In the genomic region with DNA sequence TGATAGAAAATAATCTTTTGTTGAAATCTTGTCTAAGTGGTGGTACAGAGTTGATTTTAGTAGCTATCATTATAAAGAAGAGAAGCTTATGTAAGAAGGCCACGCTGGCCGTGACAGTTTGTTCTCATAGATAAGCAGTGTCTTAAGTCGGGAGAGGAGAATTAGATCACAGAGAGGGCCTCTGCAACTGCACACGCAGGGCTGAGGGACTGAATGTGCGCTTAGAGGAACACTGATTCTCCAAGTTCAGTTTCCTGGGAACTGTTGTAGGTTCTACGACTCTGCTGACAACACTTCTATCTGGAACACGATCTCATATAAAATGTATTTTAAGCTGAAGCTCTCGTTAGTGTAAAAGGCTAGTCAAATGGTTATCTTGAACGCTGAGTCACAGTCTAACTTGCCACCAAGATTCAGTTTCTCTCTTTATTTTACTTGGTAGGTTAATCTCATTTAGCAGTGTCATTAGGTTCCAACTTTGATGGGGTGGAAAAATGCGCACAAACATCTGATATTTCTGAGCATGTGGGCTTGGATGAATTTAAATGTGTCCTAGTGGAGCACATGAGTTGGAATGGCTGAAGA, we compare ENCODE assay signal across 14 mouse cellular contexts.
"Had no signal": no experiment of that assay in that cellular context is flagged by ENCODE, and none has a peak within 500 bp of the region (broad histone marks: within the 10 kb centered on the region; RNA-seq: fewer than 3 reads in every experiment).

No protein-coding gene starts in this region.

- DNase-seq: kidney, adult 9 months; kidney, postnatal 10 days; lung, adult 2 months; lung, postnatal 4 days; thymus, adult 18-20 months; thymus, postnatal 25 days had no signal

- H3K4me3 ChIP-seq: left cerebral cortex, adult 2 months; limb, embryonic 10.5 days; liver, embryonic 15.5 days; megakaryocyte, embryonic 14.5 days; midbrain, embryonic 13.5 days; neural tube, embryonic 12.5 days had no signal

- H3K27ac ChIP-seq: left cerebral cortex, adult 2 months; limb, embryonic 10.5 days; liver, embryonic 15.5 days; midbrain, embryonic 13.5 days; neural tube, embryonic 12.5 days had no signal

- ATAC-seq: lung, postnatal 0 days; midbrain, embryonic 13.5 days had no signal

- H3K9ac ChIP-seq: liver, embryonic 15.5 days; midbrain, embryonic 13.5 days; neural tube, embryonic 12.5 days had no signal

- H3K9me3 ChIP-seq: limb, embryonic 10.5 days; liver, embryonic 15.5 days; midbrain, embryonic 13.5 days; neural tube, embryonic 12.5 days had no signal

- H3K4me1 ChIP-seq: limb, embryonic 10.5 days; liver, embryonic 15.5 days; megakaryocyte, embryonic 14.5 days; midbrain, embryonic 13.5 days; neural tube, embryonic 12.5 days had no signal

- H3K36me3 ChIP-seq: limb, embryonic 10.5 days; liver, embryonic 15.5 days; midbrain, embryonic 13.5 days; neural tube, embryonic 12.5 days had no signal

- H3K4me2 ChIP-seq: liver, embryonic 11.5 days; liver, embryonic 15.5 days; midbrain, embryonic 13.5 days; neural tube, embryonic 12.5 days had no signal

- H3K27me3 ChIP-seq: liver, embryonic 15.5 days; megakaryocyte, embryonic 14.5 days; neural tube, embryonic 12.5 days had no signal
